Mouse (Mus musculus): ENCODE results near the gene Cd52.

DNA sequence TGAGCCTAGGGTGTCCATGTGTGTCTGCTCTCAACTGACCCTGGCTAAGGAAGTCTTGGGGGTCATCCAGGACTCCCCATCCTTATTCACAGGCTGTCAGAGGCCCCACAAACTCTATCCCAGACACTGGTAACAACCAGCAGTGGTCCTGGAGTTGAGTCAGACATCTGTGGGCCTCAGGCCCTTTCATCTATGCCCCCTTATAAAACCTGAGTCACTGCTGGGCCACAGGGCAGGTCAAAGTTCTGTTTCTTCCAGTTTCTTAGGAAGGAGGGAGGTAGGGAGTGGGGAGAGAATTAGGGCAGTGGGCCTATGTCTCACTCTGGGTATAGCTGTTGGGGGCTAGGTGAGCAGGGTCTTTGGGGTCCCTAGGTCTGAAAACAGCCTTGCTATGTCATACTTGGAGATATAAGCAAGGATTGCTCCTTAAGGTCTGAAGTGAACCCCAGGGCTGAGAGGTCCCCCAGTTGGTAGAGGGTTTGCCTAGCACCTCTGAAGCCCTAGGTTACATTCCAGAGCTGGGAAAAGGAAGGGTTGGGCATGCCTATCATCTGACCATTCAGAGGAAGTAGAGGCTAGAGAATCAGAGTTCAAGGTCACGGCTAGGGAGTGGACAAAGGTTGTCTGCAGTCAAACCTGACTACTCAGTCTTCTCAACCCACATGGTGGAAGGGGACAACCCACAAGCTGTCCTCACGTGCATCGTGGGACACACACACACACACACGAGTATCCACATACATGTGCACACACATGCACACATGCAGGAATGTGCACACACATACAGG is 25.9 kb downstream of the Cd52 start:
- TF ChIP-seq CTCF (IDR thresholded peaks at IDR 0.05) (no peak), POLR2A (IDR thresholded peaks at IDR 0.05; ENCODE audit: insufficient read depth, low read depth, low read length) (no peak)

Measured in heart, adult 2 months (tissue).